Mouse (Mus musculus) stomach, postnatal 0 days (tissue): ENCODE results near the gene Ddx28.

Experiments used
- CTCF ChIP-seq: IDR thresholded peaks from 2 replicates; pipeline ENCODE4 v1.5.1; 2016; ENCODE audit warnings: antibody characterized with exemption, low read depth, mild to moderate bottlenecking, moderate library complexity
- EP300 ChIP-seq: optimal IDR thresholded peaks from 2 replicates; pipeline ENCODE3; 2016; ENCODE audit warnings: antibody characterized with exemption

DNA sequence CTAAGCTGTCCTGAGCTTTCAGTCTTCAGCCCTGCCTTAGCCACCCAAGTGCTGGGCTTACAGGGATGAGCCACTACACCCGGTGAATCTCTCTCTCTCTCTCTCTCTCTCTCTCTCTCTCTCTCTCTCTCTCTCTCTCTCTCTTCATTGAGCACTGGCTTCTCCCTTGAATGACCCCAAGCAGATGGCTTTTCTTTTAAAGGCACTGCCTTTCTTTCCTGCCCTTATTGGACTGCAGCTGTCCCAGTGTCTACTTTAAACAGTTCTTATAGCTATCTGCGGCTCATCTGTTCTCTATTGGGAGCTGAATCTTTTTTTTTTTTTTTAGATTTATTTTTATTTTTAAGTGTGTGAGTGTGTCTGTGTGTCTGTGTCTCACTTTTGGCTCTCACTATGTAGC is 31.4 kb upstream of the Ddx28 start:
- TF ChIP-seq CTCF (no peak), EP300 (no peak)
